Mouse (Mus musculus) cerebellum, adult 9-11 months (tissue): Measurements from ENCODE around the gene Mrpl24.
A peak's percentile ranks its signal among the peaks of the same experiment; 100 is the strongest.

Experiments used
- DNase-seq: peaks from one replicate; pipeline ENCODE4 v3.0.0; 2022

Gene Mrpl24

DNA sequence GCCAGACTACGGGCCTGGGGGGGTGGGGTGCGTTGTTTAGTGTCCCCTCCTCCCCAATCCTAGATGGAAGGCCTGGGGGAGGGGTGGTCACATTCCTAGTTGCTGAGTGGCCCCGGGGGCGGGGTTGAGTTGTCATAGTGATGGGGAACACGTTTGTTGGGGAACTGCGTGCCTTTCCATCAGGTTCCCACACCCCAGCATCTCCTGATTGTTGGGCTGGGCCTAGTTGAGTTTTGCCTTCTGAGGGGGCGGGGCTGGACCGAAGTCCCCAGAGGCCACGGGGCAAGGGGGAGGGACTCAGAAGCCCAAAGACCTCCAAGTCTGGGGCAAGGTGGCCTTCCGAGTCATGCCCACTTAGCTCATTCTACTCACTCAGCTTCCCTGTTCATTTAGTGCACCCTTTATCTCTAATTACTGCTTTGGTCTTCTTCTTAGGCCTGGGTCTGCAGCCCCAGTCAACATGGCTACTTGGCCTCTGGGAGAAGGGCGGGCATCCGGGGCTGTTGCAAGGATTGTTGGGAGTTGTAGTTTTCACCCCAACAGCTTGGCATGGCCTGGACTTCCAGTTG lies 8.6 kb upstream of the Mrpl24 start:
- DNase-seq: peak; percentile 80

DNA sequence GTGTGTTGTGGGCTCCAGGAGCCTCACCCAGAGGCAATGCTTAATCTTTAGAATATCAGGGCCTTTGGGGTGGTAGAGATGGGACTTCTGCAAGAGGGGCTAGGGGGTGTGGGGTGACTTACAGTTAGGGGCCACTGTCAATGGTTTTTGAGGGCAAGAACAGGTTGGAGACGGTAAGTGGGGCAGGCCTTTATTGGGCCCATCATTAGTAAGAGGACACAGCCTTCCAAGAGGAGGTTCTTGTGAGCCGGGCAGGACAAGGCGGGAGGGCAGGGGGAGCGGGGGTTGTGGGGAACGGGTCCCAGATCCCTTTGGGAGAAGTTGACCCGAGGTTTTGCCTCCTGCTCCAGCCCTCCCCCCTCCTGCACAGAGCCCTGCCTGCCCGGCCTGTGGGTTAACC lies 5.8 kb upstream of the Mrpl24 start:
- DNase-seq: peak; percentile 40

DNA sequence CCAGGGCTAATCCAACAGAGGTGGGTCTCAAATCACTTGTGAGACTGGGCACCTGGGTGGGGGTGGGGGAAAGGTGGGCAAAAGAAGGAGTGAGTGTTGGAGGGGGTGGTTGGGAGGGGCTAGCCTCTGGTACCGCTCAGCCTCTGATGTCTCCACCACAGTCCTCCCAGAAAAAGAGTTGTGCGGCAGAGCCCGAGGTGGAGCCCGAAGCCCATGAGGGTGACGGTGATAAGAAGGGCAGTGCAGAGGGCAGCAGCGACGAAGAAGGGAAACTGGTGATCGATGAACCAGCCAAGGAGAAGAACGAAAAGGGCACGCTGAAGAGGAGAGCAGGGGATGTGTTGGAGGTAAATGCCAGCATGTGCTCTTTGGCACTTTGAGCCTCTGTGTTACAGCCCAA lies 5.4 kb upstream of the Mrpl24 start:
- DNase-seq: no peak

DNA sequence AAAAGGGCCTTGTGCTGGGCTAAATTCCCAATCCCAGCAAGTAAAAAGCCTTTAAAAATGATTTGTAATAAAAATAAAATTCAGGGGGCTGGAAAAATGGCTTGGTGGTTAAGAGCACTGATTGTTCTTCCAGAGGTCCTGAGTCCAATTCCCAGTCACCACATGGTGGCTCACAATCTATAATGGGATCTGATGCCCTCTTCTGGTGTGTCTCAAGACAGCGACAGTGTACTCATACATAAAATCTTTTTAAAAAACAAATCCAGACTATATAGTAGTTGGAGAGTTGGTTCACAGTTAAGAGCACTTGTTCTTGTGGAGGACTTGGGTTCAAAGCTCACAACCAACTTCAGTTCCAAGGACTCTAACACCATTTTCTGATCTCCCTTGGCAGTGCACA lies 2.3 kb upstream of the Mrpl24 start:
- DNase-seq: no peak

DNA sequence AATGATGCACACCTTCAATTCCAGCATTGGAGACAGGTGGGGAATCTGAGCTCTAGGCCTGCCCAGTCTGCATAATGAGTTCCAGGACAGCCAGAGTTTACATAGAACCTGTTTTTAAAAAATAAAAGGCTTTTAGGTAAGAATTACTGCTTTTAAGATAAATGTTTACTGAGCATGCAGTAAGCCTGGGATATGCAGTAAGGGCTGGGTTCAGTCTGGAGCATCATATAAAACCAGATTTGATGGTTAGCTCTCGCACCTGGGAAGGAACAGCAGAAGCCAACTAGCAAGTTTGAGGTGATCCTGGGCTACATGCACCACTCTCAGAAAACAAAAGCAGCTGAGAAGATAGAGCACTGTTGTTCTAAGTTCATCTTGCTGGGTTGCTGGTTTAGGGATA lies 755 bp upstream of the Mrpl24 start:
- no peak for DNase-seq

- DNase-seq: no peak
These were observed 1.1 kb downstream of the Mrpl24 start for GRCm38 (mm10) chr3:87920270-87920943.

GRCm38 (mm10) chr3:87924996-87925395 lies 5.7 kb downstream of the Mrpl24 start:
- DNase-seq: no peak

GRCm38 (mm10) chr3:87927452-87927851 lies 8.1 kb downstream of the Mrpl24 start:
- DNase-seq: no peak

DNA sequence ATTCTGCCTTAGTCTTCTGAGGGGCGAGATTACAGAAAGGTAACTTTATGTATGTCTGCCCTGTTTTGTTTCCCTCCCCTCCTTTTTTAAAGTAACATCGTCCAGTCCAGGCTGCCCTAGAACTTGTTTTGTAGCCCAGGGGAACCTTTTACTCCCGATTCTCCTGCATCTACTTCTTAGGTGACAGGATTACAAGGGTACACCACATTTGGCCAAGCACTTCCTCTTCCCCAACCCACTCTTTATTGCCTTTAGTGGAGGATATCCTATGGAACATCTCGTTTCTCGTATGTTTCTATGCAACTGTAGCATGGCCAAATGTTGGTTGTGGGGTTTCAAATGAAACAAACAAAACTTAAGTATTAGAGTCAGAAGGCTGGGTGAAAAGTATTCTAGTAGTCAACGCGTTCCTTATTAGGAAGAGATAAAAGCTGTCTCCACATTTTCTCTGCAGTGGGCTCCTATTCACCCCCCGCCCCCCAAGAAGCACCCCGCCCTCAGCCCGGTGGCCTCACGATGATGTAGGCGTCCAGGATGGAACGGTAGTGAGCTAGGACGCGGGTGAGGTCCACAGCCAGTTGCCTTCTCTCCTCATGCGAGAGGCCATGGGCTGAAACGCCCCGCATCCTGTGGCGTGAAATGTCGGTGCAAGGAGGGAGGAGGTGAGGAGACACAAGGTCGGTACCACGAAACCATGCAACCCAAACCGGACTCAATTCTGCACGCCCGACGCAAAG lies 10.2 kb downstream of the Mrpl24 start:
- no peak for DNase-seq

DNA sequence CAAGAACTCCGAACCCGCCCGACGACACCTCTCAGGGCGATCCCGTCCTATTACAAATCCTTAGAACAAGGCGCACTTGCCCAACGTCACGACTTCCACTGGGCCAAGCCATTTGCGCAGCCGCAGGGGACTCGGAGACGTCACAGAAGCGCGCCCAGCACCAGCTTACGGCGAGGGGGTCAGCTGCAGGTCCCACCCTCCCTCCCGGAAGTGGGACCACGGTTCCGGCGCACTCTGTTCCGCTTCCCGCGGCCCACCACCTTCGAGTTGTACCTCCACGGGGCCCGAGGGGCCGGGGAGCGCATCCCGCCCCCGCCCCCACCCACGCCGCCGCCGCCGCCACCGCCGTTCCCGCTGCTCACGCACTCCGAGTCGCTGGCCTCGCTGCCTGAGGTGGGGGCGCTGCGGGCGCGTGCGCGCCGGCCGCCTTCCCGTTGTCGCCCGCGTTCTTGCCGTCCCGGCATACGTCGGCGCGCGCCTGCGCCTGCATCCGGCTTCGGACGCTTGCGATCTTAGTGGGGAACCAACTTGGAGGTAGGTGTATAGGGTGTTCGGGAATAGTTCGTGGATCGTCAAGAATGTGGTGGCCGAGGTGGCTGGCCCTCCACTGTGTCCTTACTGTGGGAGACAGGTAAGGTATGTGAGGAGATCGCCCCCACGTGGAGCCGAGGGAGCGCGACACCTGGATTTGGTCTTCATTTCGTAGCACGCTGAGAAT lies 10.9 kb downstream of the Mrpl24 start, which contains the start of the genes Isg20l2 and Rrnad1:
Gene Isg20l2 (plus strand): TSS at position 237 of the 718 bp plus-strand sequence.
Gene Rrnad1 (minus strand): TSS at position 640 of the 718 bp plus-strand sequence.
- peak; percentile 98 for DNase-seq

DNA sequence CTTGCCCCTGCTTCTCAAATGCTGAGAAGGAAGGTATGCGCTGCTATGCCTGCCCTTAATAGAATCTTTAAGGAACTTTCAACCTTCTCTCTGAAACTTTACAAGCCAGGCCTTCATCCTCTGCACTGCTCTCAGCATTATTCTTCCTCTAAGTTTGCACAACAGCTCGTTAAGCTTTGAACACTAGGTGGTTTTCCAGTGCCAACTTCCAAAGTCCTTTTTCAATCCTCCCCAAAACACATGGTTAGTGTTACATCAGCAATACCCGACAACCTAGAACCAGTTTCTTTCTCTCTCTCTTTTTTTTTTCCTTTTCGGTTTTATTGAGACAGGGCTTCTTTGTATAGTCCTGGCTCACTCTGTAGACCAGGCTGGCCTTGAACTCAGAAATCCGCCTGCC lies 14.7 kb downstream of the Mrpl24 start:
- DNase-seq: no peak

- no peak for DNase-seq
These were observed 15.2 kb downstream of the Mrpl24 start for GRCm38 (mm10) chr3:87934501-87934900.

GRCm38 (mm10) chr3:87935201-87935600 lies 15.9 kb downstream of the Mrpl24 start:
- DNase-seq: no peak

GRCm38 (mm10) chr3:87935776-87936175 lies 16.5 kb downstream of the Mrpl24 start:
- DNase-seq: peak; percentile 67

DNA sequence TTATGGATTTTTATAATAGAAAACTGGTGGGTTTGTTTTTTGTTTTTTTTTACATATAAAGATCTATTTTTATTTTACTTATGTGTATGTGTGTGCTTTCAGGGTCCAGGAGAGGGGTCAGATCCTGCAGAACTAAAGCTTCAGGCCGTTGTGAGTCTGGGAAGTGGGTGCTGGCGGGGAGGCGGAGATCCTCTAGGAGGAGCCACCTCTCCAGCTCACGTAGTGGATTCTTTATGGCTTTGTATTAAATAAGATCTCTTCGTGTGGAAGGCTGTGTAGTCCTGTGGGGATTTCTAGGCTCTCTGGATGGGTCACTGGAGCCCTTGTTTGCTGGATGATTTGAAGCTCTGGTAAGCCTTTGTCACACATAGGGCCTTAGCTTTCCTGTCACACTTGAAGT lies 21.3 kb downstream of the Mrpl24 start:
- no peak for DNase-seq

DNA sequence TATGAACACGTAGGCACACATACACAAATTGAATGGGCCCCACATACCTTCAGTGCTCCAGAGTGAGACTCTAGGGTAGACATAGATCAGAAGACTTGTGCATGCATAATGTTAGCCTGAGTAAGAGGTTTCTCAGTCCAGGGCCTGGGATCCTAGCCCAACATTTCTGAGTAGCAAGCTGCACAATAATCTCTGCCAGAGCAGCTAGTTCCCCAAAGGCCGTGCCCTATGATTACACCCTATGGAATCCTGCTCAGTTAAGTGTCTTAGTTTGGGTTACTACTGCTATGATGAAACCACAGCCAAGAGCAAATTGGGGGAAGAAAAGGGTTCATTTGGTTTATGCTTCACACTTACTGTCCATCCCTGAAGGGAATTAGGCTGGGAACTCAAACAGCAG lies 23.2 kb downstream of the Mrpl24 start:
- DNase-seq: no peak

DNA sequence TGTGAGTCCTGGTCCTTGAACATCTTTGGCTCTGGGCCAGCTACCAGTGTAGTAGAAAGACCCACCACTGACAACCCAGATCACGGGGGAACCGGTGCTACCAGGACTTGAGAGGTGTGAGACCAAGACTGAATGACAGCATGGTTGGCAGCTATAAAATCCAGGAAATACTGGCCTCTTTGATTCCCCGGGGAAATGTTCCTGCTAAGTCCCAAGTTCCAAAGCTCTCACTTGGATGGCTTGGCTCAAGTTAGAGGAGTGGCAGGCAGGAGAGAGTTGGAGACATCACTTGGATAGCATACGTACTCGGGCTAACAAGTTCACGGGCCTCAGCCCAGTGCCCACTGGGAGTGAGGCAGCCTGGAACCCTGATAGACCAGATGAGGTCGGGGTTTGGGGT lies 24.3 kb downstream of the Mrpl24 start:
- DNase-seq: no peak

DNA sequence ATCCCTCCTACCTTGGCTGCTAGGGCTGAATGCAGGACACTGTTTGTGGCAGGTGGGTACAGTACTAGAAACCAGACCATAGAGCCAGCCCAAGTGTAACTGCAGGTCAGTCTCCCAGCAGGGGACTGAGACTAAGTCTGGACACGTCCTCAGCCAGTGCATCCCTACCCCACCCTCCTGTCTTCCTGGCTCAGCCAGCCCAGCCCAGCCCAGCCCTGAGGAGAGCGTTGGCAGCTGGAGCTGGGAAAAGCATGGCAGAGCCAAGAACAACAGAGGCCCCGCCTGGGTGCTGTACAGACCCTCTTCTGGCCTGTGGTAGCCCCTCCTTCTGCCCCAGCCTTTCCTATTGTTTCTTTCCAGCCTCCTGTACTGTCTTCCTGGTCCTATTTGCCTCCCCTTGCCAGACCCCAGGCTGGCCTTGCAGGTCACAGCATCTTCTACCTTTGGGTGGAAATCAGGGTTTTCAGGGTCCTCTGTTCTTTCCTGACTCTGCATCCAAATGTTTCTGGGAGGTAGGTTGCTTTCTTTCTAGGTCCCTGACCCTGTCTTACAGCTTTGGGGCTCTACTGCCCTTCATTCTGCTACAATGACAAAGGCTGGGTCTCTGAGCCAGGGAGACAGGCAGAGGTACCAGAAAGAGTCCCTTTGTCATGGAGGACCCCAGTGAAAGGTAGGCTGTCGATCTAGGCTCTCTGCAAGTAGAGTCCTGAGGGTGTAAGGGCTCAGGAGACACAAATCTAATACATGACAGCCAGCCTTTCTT lies 25.7 kb downstream of the Mrpl24 start:
- no peak for DNase-seq

DNA sequence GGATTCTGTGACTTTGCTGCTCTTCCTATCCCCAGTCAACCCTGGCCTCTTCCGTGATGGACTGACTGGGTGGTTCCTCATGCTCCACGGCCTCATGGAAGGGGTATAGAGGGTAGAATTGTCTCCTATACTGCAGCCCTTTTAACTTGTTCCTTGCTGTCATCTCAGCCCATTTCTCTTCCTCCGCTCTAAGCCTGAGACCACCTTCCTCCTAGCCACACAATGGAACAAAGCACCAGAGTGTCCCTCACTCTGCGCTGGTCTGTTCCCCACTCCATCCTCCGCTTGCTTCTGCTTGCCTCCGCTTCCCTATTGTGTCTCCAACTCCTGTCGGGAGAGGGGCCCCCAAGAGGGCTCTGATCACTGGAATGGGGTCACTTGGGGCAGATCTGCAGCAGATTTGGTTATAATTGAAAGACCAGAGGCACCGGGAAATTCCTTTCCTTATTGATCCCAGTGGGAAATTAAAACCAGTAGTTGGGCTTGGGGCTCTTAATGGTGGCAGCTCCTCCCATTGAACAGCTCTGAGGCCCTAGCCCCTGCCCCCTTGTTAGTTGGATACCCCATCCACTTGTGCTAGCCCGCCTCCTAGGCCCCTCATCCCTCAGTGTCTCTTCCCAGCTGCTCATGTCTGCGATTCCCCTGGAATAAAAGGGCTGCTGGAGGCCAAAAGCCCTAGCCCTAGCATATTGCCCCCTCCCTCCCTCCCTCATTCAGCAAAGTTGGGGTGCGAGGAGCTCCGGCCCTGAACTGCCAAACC lies 26.7 kb downstream of the Mrpl24 start:
- DNase-seq: no peak

- DNase-seq: no peak
These were observed 27.2 kb downstream of the Mrpl24 start for GRCm38 (mm10) chr3:87946541-87946860.

DNA sequence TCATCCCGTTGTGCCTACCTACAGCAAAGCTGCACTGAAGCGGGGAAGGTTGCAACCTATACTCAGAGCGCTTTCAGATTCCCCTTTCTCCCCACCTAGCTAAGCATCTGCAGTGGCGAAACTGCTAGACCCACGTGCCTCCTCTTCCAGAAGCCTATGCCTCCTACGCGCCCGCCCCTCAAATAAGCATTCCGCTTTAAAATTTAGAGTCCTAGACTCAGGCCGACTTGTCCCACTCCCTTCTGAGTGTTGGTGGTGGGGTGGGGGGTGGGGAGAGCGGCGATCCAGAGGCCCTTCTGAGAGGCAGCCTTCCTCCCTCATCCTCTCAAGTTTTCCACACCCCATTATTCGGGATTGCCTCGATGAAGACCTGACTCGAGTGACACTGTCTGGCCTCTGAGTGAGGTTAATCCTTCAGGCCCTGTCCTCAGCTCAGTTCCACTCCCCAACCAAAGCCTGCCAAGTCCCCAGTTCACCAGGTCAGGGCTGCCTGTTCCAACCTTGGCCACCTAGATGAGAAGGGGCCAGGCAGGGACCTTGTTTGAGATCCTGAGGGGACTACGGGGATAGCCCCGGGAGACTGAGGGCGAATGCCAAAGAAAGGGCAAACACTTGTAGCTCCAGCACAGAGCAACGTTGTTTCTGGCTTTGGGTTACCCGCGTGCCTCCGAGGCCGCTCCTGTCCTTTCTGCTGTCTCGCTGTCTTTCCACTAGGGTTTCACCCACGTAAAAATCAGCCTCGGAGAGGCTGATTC lies 27.9 kb downstream of the Mrpl24 start:
- no peak for DNase-seq
